Mouse (Mus musculus) left cerebral cortex, adult 2 months (tissue): Measurements from ENCODE around the gene Slc16a10. TPM values are rescaled to one million over a fixed set of nuclear protein-coding genes. Genes with fewer than 3 reads are reported as not detected.

Experiments used
- DNase-seq, 2 experiments: peaks; one replicate each; pipeline ENCODE4 v3.0.0; 2021 to 2022; ENCODE audit warnings: low spot score in 2 of 2, mixed read lengths in 1 of 2; ENCODE audit errors: extremely low spot score in 1 of 2
- H3K27ac ChIP-seq: fragments of 200-600 bp; 2 replicates; pipeline ENCODE4 v1.8.1; 2022
- H3K4me3 ChIP-seq: fragments of 200-600 bp; 2 replicates; pipeline ENCODE4 v1.8.1; 2022
- CTCF ChIP-seq: fragments of 200-600 bp; IDR thresholded peaks from 2 replicates; pipeline ENCODE4 v1.8.1; 2022; ENCODE audit warnings: antibody characterized with exemption, mild to moderate bottlenecking, moderate library complexity
- intact Hi-C: fragments of 180-260 bp; cut with DNase I; formaldehyde crosslinking; loops from one replicate; pipeline ENCODE4 v1.15.1; 2025
- long read RNA-seq, 2 experiments: library from polyadenylated mRNA; stranded (forward); transcript quantifications; one replicate each; pipeline ENCODE4 v2.0.0; 2021; ENCODE audit warnings: borderline mapping rate in 2 of 2
- total RNA-seq, 2 experiments: library from RNA; stranded (reverse); gene quantifications; 2 replicates each; pipeline ENCODE4 v1.2.3; 2021

The Slc16a10 gene
- 1 to 10 TPM; 2.4 to 4.1 TPM for total RNA-seq
- long read RNA-seq, experiment 1, full-length matches to known transcripts: 1 of 1 reads
- long read RNA-seq, experiment 1, partial matches to known transcripts: 0 of 1 reads
- long read RNA-seq, experiment 1, other reads (novel, unspliced or antisense): 0 of 1 reads
- long read RNA-seq, experiment 2, partial matches to known transcripts: 0 of 3 reads
- long read RNA-seq, experiment 2, other reads (novel, unspliced or antisense): 2 of 3 reads

GRCm38 (mm10) chr10:40141864-40142523 is at the start of gene Slc16a10:
TSS of gene Slc16a10 (minus strand) at chr10:40142258.
- Histone ChIP-seq H3K4me3 (peak within 1 kb of the TSS; percentile 80), H3K27ac (peak within 1 kb of the TSS; percentile 64)
- intact Hi-C loops: loop anchor here (2.0 kb wide), 1 partner anchor 71 kb away; no protein-coding TSS in a partner anchor
- TF ChIP-seq CTCF: no peak; the same call in none of the 2 replicates
- DNase-seq: peak; percentile 87 to 89

- no peak for DNase-seq
- Histone ChIP-seq H3K27ac (no peak overlapping the region), H3K4me3 (no peak overlapping the region)
- intact Hi-C loops: no loop called here
- TF ChIP-seq CTCF: no peak
Measured at GRCm38 (mm10) chr10:40191338-40191979, 49.4 kb upstream of the Slc16a10 start.

- no peak for DNase-seq
- TF ChIP-seq CTCF: no peak; the same call in 1 of the 2 replicates
- Histone ChIP-seq H3K27ac (no peak overlapping the region), H3K4me3 (no peak overlapping the region)
- intact Hi-C loops: no loop called here
Measured at GRCm38 (mm10) chr10:40190871-40191270, 48.8 kb upstream of the Slc16a10 start.

- no peak for TF ChIP-seq CTCF
- no peak overlapping the region for H3K27ac ChIP-seq
- DNase-seq: no peak
- intact Hi-C loops: no loop called here
- no peak overlapping the region for H3K4me3 ChIP-seq
Measured at GRCm38 (mm10) chr10:40189689-40190088, 47.6 kb upstream of the Slc16a10 start.

- no peak overlapping the region for H3K4me3 ChIP-seq
- no peak for TF ChIP-seq CTCF
- intact Hi-C loops: no loop called here
- no peak for DNase-seq
- no peak overlapping the region for H3K27ac ChIP-seq
Measured at GRCm38 (mm10) chr10:40188831-40189230, 46.8 kb upstream of the Slc16a10 start.

GRCm38 (mm10) chr10:40185956-40186355 is 43.9 kb upstream of the Slc16a10 start:
- no peak for TF ChIP-seq CTCF
- no peak for DNase-seq
- intact Hi-C loops: no loop called here
- Histone ChIP-seq H3K4me3 (no peak overlapping the region), H3K27ac (no peak overlapping the region)

- TF ChIP-seq CTCF: no peak
- intact Hi-C loops: no loop called here
- H3K27ac ChIP-seq: no peak overlapping the region
- DNase-seq: no peak
- H3K4me3 ChIP-seq: no peak overlapping the region
Measured at GRCm38 (mm10) chr10:40180011-40180410, 38.0 kb upstream of the Slc16a10 start.

GRCm38 (mm10) chr10:40179142-40179541 is 37.1 kb upstream of the Slc16a10 start:
- intact Hi-C loops: no loop called here
- H3K27ac ChIP-seq: no peak overlapping the region
- TF ChIP-seq CTCF: no peak; the same call in 1 of the 2 replicates
- no peak overlapping the region for H3K4me3 ChIP-seq
- no peak for DNase-seq

GRCm38 (mm10) chr10:40177323-40177962 is 35.4 kb upstream of the Slc16a10 start:
- TF ChIP-seq CTCF: no peak
- intact Hi-C loops: no loop called here
- no peak overlapping the region for H3K27ac ChIP-seq
- H3K4me3 ChIP-seq: no peak overlapping the region
- DNase-seq: peak; percentile 12 to 19

GRCm38 (mm10) chr10:40172136-40172535 is 30.1 kb upstream of the Slc16a10 start:
- intact Hi-C loops: no loop called here
- H3K4me3 ChIP-seq: no peak overlapping the region
- DNase-seq: no peak
- TF ChIP-seq CTCF: no peak
- no peak overlapping the region for H3K27ac ChIP-seq

GRCm38 (mm10) chr10:40171211-40171610 is 29.2 kb upstream of the Slc16a10 start:
- no peak for DNase-seq
- Histone ChIP-seq H3K27ac (no peak overlapping the region), H3K4me3 (no peak overlapping the region)
- intact Hi-C loops: loop anchor here (2.0 kb wide), 1 partner anchor 38 kb away; no protein-coding TSS in a partner anchor
- TF ChIP-seq CTCF: no peak

- Histone ChIP-seq H3K4me3 (no peak overlapping the region), H3K27ac (no peak overlapping the region)
- no peak for DNase-seq
- no peak for TF ChIP-seq CTCF
- intact Hi-C loops: loop anchor here (2.0 kb wide), 1 partner anchor 39 kb away; no protein-coding TSS in a partner anchor
Measured at GRCm38 (mm10) chr10:40170141-40170558, 28.1 kb upstream of the Slc16a10 start.
